32 mouse cellular contexts compared by ENCODE assay signal in genomic region chr10:68999610-69000009, GRCm38 (mm10).
"Had no signal": no experiment of that assay in that cellular context is flagged by ENCODE, and none has a peak within 500 bp of the region (broad histone marks: within the 10 kb centered on the region; RNA-seq: fewer than 3 reads in every experiment).

No protein-coding gene starts in this region.

- H3K4me1 ChIP-seq: limb, embryonic 13.5 days; liver, embryonic 12.5 days; liver, embryonic 13.5 days; liver, embryonic 15.5 days; lung, embryonic 15.5 days; megakaryocyte, embryonic 14.5 days; midbrain, embryonic 10.5 days; midbrain, embryonic 12.5 days; midbrain, embryonic 13.5 days; midbrain, embryonic 15.5 days had no signal

- H3K27me3 ChIP-seq: limb, embryonic 12.5 days; limb, embryonic 13.5 days; limb, embryonic 15.5 days; liver, embryonic 12.5 days; liver, embryonic 13.5 days; liver, embryonic 15.5 days; lung, embryonic 15.5 days; megakaryocyte, embryonic 14.5 days; midbrain, embryonic 12.5 days; midbrain, embryonic 13.5 days; midbrain, embryonic 15.5 days had no signal

- H3K9me3 ChIP-seq: limb, embryonic 10.5 days; limb, embryonic 15.5 days; lung, embryonic 15.5 days; midbrain, embryonic 10.5 days; midbrain, embryonic 12.5 days; midbrain, embryonic 13.5 days; midbrain, embryonic 15.5 days had no signal

- DNase-seq: left cerebral cortex, postnatal 4 days; liver; liver, embryonic 13.5 days; liver, postnatal 0 days; lung, adult 18-20 months; lung, adult 2 months; lung, embryonic 14.5 days; lung, postnatal 10 days; lung, postnatal 14 days; lung, postnatal 36 days; lung, postnatal 4 days; midbrain, embryonic 14.5 days had no signal

- H3K36me3 ChIP-seq: limb, embryonic 10.5 days; limb, embryonic 12.5 days; limb, embryonic 13.5 days; limb, embryonic 15.5 days; liver, embryonic 12.5 days; liver, embryonic 13.5 days; liver, embryonic 15.5 days; lung, embryonic 15.5 days; midbrain, embryonic 10.5 days; midbrain, embryonic 12.5 days; midbrain, embryonic 13.5 days; midbrain, embryonic 15.5 days had no signal

- H3K27ac ChIP-seq: left cerebral cortex, adult 2 months; limb, embryonic 10.5 days; limb, embryonic 12.5 days; limb, embryonic 13.5 days; limb, embryonic 15.5 days; liver, embryonic 12.5 days; liver, embryonic 13.5 days; liver, embryonic 14.5 days; liver, embryonic 15.5 days; lung, embryonic 15.5 days; macrophage; midbrain, embryonic 10.5 days; midbrain, embryonic 12.5 days; midbrain, embryonic 13.5 days; midbrain, embryonic 15.5 days had no signal

- ATAC-seq: liver, embryonic 12.5 days; liver, postnatal 0 days; lung, postnatal 0 days; midbrain, embryonic 13.5 days; midbrain, embryonic 15.5 days; midbrain, embryonic 16.5 days had no signal

- H3K4me2 ChIP-seq: limb, embryonic 12.5 days; limb, embryonic 13.5 days; limb, embryonic 15.5 days; liver, embryonic 11.5 days; liver, embryonic 12.5 days; liver, embryonic 13.5 days; liver, embryonic 15.5 days; lung, embryonic 14.5 days; lung, embryonic 15.5 days; midbrain, embryonic 11.5 days; midbrain, embryonic 12.5 days; midbrain, embryonic 13.5 days; midbrain, embryonic 15.5 days had no signal

- H3K4me3 ChIP-seq: left cerebral cortex, adult 2 months; limb, embryonic 10.5 days; limb, embryonic 12.5 days; limb, embryonic 13.5 days; limb, embryonic 15.5 days; liver, embryonic 12.5 days; liver, embryonic 13.5 days; liver, embryonic 15.5 days; lung, embryonic 15.5 days; megakaryocyte, embryonic 14.5 days; midbrain, embryonic 10.5 days; midbrain, embryonic 12.5 days; midbrain, embryonic 13.5 days; midbrain, embryonic 15.5 days; myocyte had no signal

- H3K9ac ChIP-seq: limb, embryonic 12.5 days; limb, embryonic 13.5 days; limb, embryonic 15.5 days; liver, embryonic 12.5 days; liver, embryonic 13.5 days; liver, embryonic 14.5 days; liver, embryonic 15.5 days; liver, postnatal 0 days; lung, embryonic 14.5 days; lung, embryonic 15.5 days; midbrain, embryonic 12.5 days; midbrain, embryonic 13.5 days; midbrain, embryonic 15.5 days had no signal
